Mouse (Mus musculus) intestine, postnatal 0 days (tissue): Measurements from ENCODE around the gene Acox2. TPM values are rescaled to one million over a fixed set of nuclear protein-coding genes. Genes with fewer than 3 reads are reported as not detected.

Experiments
- ATAC-seq: fragments of 200-750 bp; cut with Nextera tagmentation; 2 replicates; pipeline ENCODE4 v1.8.0; 2017; ENCODE audit warnings: mild to moderate bottlenecking, moderate TSS enrichment, moderate library complexity
- H3K27ac ChIP-seq: fragments of 300-500 bp; sonication (generic); 2 replicates; pipeline ENCODE4 v1.5.1; 2014; ENCODE audit warnings: mild to moderate bottlenecking, low read depth, low read length, moderate library complexity
- H3K27me3 ChIP-seq: fragments of 300-500 bp; sonication (generic); replicated peaks from 2 replicates; pipeline ENCODE4 v1.6.1; 2014; ENCODE audit warnings: low read length, mixed read lengths; ENCODE audit not compliant: control insufficient read depth, insufficient read depth
- H3K36me3 ChIP-seq: fragments of 300-500 bp; sonication (generic); 2 replicates; pipeline ENCODE4 v1.6.1; 2014; ENCODE audit warnings: mild to moderate bottlenecking, moderate library complexity; ENCODE audit not compliant: control insufficient read depth, insufficient read depth
- H3K4me1 ChIP-seq: fragments of 300-500 bp; sonication (generic); replicated peaks from 2 replicates; pipeline ENCODE4 v1.6.1; 2014; ENCODE audit warnings: antibody characterized with exemption, low read length, mixed read lengths; ENCODE audit not compliant: control insufficient read depth, insufficient read depth
- H3K4me2 ChIP-seq: fragments of 300-500 bp; sonication (generic); replicated peaks from 2 replicates; pipeline ENCODE4 v1.6.1; 2014; ENCODE audit warnings: low read depth, mild to moderate bottlenecking, moderate library complexity
- H3K4me3 ChIP-seq: fragments of 300-500 bp; sonication (generic); 2 replicates; pipeline ENCODE4 v1.5.1; 2014; ENCODE audit warnings: low read depth, low read length
- H3K9ac ChIP-seq: fragments of 300-500 bp; sonication (generic); 2 replicates; pipeline ENCODE4 v1.6.1; 2014; ENCODE audit warnings: mild to moderate bottlenecking, low read depth, low read length
- H3K9me3 ChIP-seq: fragments of 300-500 bp; sonication (generic); 2 replicates; pipeline ENCODE4 v1.6.1; 2016; ENCODE audit warnings: mixed run types; ENCODE audit not compliant: control insufficient read depth
- CTCF ChIP-seq: sonication (generic); IDR thresholded peaks from 2 replicates; pipeline ENCODE4 v1.5.1; 2016; ENCODE audit warnings: low read depth, mild to moderate bottlenecking, control low read depth, antibody characterized with exemption, moderate library complexity
- WGBS: fragments of 180-500 bp; shearing (Covaris S2); extraction: QIAGEN DNeasy Blood & Tissue Kit; methylation state at CpG from one replicate; pipeline ENCODE4 v1.1.7; 2014; 5-methylcytosine and 5-hydroxymethylcytosine counted together
- polyA plus RNA-seq: library from polyadenylated mRNA; unstranded; fragments of >200 nt; fragmentation: Nextera tagmentation; extraction: Ambion mirVana; gene quantifications from 2 replicates; pipeline ENCODE4 v1.2.1, GENCODE M21; 2015

The Acox2 gene
- polyA plus RNA-seq, 1 experiment from 2014 or later, result 9.3 TPM

DNA sequence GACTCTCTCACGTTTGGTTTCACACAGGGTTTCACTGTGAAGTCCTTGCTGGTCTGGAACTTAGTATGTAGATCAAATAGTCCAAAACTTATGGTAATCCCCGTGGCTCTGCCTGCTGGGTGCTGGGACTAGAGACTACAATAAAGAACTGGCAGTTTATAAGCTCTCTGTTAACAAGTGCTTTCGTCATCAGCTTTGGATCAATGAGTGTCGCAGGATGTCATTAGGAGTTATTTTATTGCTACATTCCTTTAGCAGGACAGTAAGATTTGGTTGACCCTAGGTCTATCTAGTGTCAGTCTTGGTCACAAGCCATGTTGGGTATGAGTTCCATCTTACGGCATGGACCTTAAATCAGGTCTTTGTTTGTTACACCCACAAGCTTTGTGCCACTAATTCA lies 1.1 kb upstream of the Acox2 start:
- no peak overlapping the region for H3K27ac ChIP-seq
- ATAC-seq, result no peak
- no peaks in the 10 kb centered on the region for H3K27me3 ChIP-seq
- TF ChIP-seq CTCF, result no peak
- H3K4me1 ChIP-seq, result 0 out of 2 replicates have a peak, but pooled peaks cover 2% of the 10 kb centered on the region
- H3K4me2 ChIP-seq, result no peak overlapping the region
- no peaks in the 10 kb centered on the region for H3K36me3 ChIP-seq
- no peak overlapping the region for H3K4me3 ChIP-seq
- no peaks in the 10 kb centered on the region for H3K9me3 ChIP-seq
- H3K9ac ChIP-seq, result no peak overlapping the region
- 64% methylated on average over 5 of the region's 5 CpGs for WGBS

- Histone ChIP-seq H3K27ac (peak overlapping the region; percentile 64; the same call in 1 of the 2 replicates), H3K36me3 (no peaks in the 10 kb centered on the region), H3K27me3 (no peaks in the 10 kb centered on the region), H3K4me1 (0 out of 2 replicates have a peak, but pooled peaks cover 2% of the 10 kb centered on the region), H3K4me3 (no peak overlapping the region), H3K9me3 (no peaks in the 10 kb centered on the region), H3K9ac (no peak overlapping the region), H3K4me2 (0 out of 2 replicates have a peak overlapping the region, but pooled peaks have one; percentile 25)
- 43% methylated on average over 3 of the region's 3 CpGs for WGBS
- peak; percentile 95 for ATAC-seq
- no peak for TF ChIP-seq CTCF
These were observed 401 bp downstream of the Acox2 start for GRCm38 (mm10) chr14:8258752-8259151.

- no peak overlapping the region for H3K4me3 ChIP-seq
- peak overlapping the region; percentile 25 for H3K4me2 ChIP-seq
- H3K9ac ChIP-seq, result 0 out of 2 replicates have a peak overlapping the region, but pooled peaks have one; percentile 3
- no peak for ATAC-seq
- no peak for TF ChIP-seq CTCF
- 46% methylated on average over 3 of the region's 3 CpGs for WGBS
- H3K4me1 ChIP-seq, result 0 out of 2 replicates have a peak, but pooled peaks cover 2% of the 10 kb centered on the region
- H3K27ac ChIP-seq, result peak overlapping the region; percentile 64
- no peaks in the 10 kb centered on the region for H3K27me3 ChIP-seq
- no peaks in the 10 kb centered on the region for H3K36me3 ChIP-seq
- no peaks in the 10 kb centered on the region for H3K9me3 ChIP-seq
These were observed 872 bp downstream of the Acox2 start for GRCm38 (mm10) chr14:8258335-8258627.

DNA sequence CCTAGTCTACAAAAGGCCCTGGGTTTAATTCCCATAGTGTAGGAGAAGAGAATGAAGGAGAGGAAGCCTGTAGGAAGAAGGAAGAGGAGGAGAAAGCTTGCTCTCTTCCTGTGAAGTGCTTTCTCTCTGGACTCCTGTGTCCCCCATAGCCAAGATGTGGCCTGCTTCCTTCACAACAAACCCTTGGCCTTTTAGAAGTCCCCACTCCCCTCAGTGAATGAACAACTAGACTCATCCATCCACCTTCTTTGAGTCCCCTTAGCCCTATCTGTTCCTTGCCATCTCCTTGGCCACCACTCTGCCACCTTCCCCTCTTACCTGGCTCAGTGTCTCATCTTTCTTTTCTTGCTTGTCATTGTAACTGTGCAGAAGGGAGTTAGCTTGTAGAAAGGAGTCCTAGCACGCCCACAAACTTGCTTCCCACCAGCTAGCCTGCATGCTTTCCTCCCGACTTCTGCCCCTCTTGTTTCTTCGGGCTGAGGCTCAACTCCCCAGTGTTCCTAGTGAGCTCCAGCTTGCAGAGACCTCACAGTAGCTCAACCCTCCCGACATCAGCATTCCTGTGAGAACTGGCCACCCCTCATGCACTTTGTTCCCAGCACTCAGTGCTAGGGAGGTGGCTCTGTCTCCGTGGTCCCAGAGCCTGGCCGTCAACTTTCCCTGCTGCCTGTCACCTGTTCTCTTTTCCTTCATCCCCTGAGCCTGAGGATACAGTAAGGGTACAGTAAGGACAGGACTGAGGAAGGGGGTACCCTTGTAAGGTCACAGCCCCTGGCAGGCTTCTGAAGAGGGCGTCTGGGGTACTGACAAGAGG lies 1.4 kb downstream of the Acox2 start:
- Histone ChIP-seq H3K36me3 (no peaks in the 10 kb centered on the region), H3K4me1 (0 out of 2 replicates have a peak, but pooled peaks cover 2% of the 10 kb centered on the region), H3K27ac (peak overlapping the region; percentile 64), H3K4me3 (no peak overlapping the region), H3K4me2 (peak overlapping the region; percentile 25), H3K27me3 (no peaks in the 10 kb centered on the region), H3K9ac (0 out of 2 replicates have a peak overlapping the region, but pooled peaks have one; percentile 3), H3K9me3 (no peaks in the 10 kb centered on the region)
- WGBS, result 37% methylated on average over 7 of the region's 7 CpGs
- peak; percentile 37; the same call in 1 of the 2 replicates for ATAC-seq
- no peak for TF ChIP-seq CTCF

GRCm38 (mm10) chr14:8256881-8257280 lies 2.3 kb downstream of the Acox2 start:
- Histone ChIP-seq H3K4me3 (no peak overlapping the region), H3K27ac (no peak overlapping the region), H3K36me3 (no peaks in the 10 kb centered on the region), H3K9me3 (no peaks in the 10 kb centered on the region), H3K9ac (no peak overlapping the region), H3K4me2 (no peak overlapping the region), H3K27me3 (no peaks in the 10 kb centered on the region), H3K4me1 (0 out of 2 replicates have a peak, but pooled peaks cover 2% of the 10 kb centered on the region)
- ATAC-seq, result no peak
- TF ChIP-seq CTCF, result no peak
- WGBS, result 62% methylated on average over 5 of the region's 5 CpGs

- Histone ChIP-seq H3K27ac (no peak overlapping the region), H3K4me3 (no peak overlapping the region), H3K27me3 (no peaks in the 10 kb centered on the region), H3K9ac (no peak overlapping the region), H3K36me3 (no peaks in the 10 kb centered on the region), H3K4me1 (0 out of 2 replicates have a peak, but pooled peaks cover 2% of the 10 kb centered on the region), H3K9me3 (no peaks in the 10 kb centered on the region), H3K4me2 (no peak overlapping the region)
- no peak for TF ChIP-seq CTCF
- WGBS, result 79% methylated on average over 6 of the region's 6 CpGs
- no peak for ATAC-seq
These were observed 3.1 kb downstream of the Acox2 start for GRCm38 (mm10) chr14:8256072-8256471.
